Mouse (Mus musculus) liver (tissue): ENCODE measurements around the gene Zcchc7.
A peak's percentile ranks its signal among the peaks of the same experiment; 100 is the strongest.

Experiments
- DNase-seq: peaks from one replicate; pipeline ENCODE4 v3.0.0-alpha.2; 2020; ENCODE audit warnings: mixed read lengths

Gene Zcchc7

DNA sequence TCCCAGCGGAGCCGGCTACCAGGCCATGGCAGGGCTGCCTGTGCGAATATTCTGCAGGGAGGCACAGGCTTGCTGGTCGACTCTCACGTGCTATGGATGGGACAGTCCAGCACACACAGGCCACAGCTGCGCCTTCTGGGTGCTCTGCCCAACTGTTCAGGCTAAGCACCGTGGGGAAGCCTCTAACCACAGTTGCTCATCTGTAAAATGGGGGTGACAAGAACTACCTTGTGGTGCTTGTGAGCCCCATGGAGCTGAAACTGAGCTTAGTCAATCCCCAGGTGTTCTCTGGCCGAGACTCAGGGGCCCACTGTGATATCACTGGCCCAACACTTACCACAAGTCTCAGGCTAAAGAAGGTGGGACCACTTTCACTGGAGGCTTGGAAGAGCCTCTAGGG lies 211.7 kb downstream of the Zcchc7 start:
- DNase-seq = no peak

DNA sequence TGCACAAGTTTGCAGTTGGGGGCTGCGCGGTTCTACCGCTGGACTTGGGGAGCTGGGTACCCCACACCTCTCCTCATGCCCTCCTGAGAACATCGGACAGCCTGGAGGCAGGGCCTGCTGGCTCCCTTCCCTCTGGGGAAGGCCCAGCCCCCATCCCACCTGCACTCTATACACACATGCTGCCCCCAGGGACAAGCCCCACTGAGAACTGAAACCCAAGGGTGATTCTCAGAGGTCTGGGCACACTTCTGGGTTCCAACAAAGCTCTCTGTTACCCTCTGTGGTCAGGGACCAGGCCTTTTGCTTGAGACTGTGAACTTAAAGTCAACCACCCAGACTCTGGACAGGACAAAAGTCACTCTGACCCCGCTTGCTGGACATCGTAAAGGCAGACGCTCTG lies 214.4 kb downstream of the Zcchc7 start:
- no peak for DNase-seq

DNA sequence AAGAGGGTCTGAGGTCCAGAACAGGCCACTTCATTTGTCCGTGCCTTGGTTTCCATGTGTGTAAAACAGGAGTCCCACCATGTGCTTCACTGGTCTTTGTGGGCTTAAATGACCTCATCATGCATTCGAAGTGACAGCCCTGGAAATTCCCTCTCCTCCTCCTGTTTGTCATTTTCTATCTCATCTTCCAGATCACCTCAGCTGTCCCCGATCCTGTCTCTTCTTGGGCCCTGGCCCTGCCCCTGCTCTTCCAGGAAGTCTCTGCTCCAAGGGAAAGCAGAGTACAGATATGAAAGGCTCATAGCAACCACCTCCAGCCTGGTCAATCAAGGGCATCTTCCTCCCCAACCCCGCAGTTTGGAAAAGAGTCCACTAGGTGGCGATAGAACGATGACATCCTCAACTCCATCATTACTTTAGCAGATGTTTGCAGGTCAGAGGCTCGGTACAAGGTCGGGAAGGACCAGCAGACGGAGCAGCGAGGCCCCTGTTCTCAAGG lies 215.0 kb downstream of the Zcchc7 start:
- peak; percentile 52 for DNase-seq

DNA sequence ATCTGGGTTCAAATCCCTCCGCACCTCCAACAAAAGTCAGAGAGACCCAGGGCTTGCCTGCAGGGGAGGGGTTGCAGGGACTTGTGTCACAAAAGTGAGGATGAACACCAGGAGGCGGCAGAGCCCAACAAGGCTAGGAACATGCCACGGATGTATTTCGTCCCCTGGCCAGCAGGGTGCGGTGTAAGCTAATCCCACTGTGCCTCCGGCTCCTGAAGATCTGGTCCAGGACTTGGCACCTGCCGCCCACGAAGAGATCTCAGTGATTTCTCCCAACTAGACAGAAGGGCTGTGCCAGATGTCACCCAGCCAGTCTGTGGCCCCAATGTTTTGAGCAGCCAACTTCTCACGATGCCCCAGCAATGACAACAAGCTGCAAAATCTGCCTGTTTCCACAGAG lies 217.8 kb downstream of the Zcchc7 start:
- DNase-seq = peak; percentile 88

DNA sequence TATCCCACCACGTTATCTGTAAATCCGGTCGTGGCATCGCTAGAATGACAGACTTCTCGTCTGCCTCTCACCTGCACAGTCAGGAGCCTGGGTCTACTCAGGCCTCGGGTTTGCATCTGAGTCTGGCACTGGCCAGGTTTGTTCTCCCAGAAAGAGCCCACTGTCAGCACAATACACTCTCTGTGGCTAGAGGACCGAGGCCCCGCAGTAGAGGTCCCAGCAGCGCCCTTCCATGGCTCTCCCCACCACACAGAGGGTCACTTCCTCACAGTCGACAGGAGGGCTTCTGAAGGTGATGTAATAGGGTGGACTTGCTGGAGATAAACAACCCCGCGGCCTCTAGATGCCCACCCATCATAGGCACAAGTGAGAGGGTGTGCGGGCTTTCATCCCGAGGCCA lies 218.2 kb downstream of the Zcchc7 start:
- DNase-seq = no peak

DNA sequence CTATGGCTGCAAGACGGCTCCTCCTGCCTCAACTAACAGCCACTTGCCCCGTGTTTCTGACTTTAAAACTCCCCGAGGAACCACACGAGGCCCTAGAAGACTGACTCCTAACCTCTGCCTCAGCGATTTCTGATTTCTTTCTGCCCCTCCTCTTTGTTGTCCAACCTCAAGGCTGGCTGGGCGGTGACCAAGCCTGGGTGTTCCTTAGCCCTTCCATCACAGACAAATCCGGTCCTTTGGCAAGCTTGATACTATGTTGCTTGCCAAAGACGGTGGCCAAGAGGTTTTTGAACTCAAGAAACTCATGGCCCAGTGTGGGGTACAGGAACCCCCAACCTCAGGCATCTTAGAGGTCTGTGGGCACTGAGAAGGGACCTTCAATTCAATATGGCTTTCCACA lies 218.7 kb downstream of the Zcchc7 start:
- no peak for DNase-seq

DNA sequence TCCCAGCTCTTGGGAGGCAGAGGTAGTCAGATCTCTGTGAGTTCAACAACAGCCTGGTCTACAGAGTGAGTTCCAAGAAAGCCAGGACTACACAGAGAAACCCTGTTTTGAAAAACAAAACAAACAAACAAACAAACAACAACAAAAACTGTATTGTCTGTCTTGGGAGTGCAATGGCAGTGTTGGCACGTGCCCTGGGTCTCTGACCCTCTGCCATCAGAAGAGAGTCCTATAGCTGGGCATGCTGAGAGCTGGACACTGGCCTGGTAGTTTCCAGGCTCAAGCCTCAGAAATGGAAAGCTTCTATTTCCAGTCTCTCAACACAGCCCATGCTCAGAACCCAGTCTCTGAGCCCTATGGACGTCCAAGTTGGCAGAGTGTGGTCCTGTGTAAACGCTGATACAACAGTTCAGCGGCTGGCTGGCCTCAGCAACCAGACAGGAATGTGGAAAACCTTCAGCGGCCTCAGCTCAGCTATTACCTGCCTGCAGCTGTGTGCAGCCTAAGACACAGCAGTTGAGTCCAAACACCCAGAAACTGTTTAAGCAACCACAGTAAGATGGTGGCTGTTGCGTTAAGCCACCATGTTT lies 220.4 kb downstream of the Zcchc7 start:
- DNase-seq = no peak

DNA sequence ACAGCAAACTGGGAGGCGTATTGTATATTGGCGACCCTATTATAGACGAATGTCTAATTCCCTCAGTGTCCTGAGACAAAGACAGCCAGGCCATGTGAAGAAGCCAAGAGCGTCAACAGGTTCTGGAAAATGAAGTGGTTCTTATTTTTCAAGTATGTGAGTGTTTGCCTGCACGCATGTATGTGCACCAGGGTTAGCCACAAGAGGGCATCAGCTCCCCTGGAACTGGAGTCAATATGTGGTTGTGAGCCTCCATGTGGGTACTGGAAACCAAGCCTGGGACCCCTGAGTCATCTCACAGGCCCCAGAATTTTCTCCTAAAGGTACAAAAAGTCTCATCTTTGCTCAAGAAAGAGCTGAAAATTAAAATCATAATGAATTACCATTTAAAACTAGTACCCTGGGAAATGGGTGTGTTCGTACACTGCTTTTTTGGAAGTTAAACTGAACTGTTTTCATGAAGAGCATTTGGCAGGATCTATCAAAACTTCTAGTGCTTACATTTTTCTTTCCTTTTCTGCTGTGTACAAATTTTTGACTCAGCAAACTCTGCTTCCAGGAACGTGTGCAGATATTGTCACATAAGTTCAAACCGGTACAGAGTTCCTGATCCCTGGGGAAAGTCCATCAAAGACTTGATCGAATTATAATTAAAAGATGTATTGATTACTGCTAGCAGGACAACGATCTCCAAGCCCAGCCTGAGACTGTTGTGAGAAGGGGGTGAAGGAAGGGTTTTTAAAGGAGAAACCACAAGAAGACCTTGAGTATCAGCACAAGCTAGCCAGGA lies 221.4 kb downstream of the Zcchc7 start:
- DNase-seq = no peak

DNA sequence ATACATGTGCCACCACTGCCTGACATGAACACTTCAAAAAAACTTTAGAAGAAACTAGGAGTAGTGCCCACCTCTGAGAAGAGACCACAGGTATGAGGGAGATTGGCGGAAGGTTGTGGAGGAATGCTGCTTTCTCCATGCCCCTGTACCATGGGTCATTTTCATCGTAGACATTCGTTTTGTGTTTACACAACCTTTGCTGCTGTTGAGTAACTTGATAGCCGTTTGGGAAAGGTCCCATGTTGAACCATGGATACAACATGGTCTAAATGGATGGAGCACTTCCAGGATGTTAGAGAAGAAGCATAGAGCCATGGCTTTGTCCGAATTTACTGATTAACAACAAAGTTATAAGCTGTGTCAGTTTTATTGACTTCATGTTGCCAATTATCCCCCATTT lies 222.5 kb downstream of the Zcchc7 start:
- DNase-seq = no peak

DNA sequence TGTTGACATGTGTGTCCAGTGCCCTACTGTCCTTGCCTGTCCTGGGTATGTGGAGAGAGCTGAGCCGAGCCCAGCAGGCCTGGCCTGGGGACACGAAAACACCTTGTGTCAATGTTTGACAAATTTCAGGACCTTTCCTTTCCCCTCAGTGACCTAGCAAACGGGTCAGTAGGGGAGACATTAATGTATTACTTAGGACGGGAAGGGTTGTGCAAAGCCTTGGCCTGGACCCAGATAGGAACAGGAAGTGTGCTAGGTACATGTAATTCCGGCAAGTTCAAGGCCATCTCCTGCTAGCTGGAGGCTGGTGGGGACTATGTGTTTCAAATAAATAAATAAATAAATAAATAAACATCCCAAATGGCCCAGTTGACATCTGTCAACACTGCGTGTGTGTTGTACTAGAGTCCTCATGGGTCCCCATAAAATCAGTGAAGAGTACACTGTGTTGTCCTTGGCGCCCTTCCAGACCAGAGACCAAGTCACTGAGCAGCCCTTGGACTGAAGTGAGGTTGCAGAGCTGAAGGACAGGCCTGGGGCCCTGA lies 224.2 kb downstream of the Zcchc7 start:
- DNase-seq = peak; percentile 55

DNA sequence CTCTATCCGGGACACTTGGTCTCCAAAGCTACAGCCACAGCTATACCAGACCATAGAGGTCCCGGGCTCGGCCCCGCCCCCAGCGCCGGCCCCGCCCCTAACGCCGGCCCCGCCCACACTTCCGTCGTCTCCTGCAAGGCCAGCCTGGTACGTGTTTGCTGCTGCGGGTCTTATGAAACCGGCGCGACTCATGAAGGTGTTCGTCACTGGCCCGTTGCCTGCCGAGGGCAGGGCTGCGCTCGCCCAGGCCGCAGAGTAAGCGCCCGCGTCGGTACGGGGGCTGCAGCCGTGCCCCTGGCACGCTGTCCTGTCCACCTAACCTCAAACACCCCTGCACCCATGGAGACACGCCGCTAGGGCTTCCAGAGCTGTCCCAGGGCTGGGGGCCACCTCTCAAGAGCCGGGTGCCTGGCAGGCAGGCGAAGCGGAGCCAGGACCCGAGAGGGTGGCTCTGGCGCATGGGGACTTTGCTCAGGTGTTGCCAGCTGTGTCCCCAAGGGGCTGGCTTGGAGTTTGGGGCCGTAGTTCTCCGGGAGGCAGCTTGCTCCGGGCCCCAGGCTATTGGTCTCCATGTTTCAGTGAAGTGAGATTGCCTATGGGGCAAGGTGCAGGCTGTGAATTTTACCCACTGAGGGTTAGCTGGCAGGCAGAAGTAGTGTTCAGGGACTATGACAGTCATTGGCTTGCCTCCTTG lies 225.8 kb downstream of the Zcchc7 start, which contains the start of gene Grhpr:
TSS of gene Grhpr (plus strand) at position 116 of the 694 bp plus-strand sequence.
- peak; percentile 95 for DNase-seq
